Mouse (Mus musculus) forebrain, embryonic 15.5 days (tissue): Measurements from ENCODE around the gene Stk24. TPM values are rescaled to one million over a fixed set of nuclear protein-coding genes. Genes with fewer than 3 reads are reported as not detected.
A peak's percentile ranks its signal among the peaks of the same experiment; 100 is the strongest.

Source experiments
- ATAC-seq: fragments of 200-750 bp; cut with Nextera tagmentation; replicated peaks from 2 replicates; pipeline ENCODE4 v1.8.0; 2017; ENCODE audit warnings: mild to moderate bottlenecking, moderate TSS enrichment, moderate library complexity
- H3K27ac ChIP-seq: fragments of 300-500 bp; sonication (generic); replicated peaks from 2 replicates; pipeline ENCODE4 v1.5.1; 2015; ENCODE audit warnings: mild to moderate bottlenecking, inconsistent platforms
- H3K27me3 ChIP-seq: fragments of 300-500 bp; sonication (generic); 2 replicates; pipeline ENCODE4 v1.6.1; 2015; ENCODE audit warnings: inconsistent platforms
- H3K36me3 ChIP-seq: fragments of 300-500 bp; sonication (generic); 2 replicates; pipeline ENCODE4 v1.6.1; 2015; ENCODE audit warnings: mild to moderate bottlenecking, inconsistent platforms
- H3K4me1 ChIP-seq: fragments of 300-500 bp; sonication (generic); 2 replicates; pipeline ENCODE4 v1.6.1; 2015; ENCODE audit warnings: inconsistent platforms
- H3K4me2 ChIP-seq: fragments of 300-500 bp; sonication (generic); replicated peaks from 2 replicates; pipeline ENCODE4 v1.6.1; 2015; ENCODE audit warnings: mild to moderate bottlenecking, inconsistent platforms
- H3K4me3 ChIP-seq: fragments of 300-500 bp; sonication (generic); 2 replicates; pipeline ENCODE4 v1.5.1; 2015; ENCODE audit warnings: mild to moderate bottlenecking, inconsistent platforms
- H3K9ac ChIP-seq: fragments of 300-500 bp; sonication (generic); replicated peaks from 2 replicates; pipeline ENCODE4 v1.6.1; 2015; ENCODE audit warnings: mild to moderate bottlenecking, inconsistent platforms
- H3K9me3 ChIP-seq: fragments of 300-500 bp; sonication (generic); 2 replicates; pipeline ENCODE4 v1.6.1; 2016; ENCODE audit warnings: inconsistent platforms
- whole genome bisulfite sequencing: fragments of 180-500 bp; shearing (Covaris S2); methylation state at CpG from one replicate; pipeline ENCODE4 v1.1.7; 2015; ENCODE audit warnings: mixed read lengths; 5-methylcytosine and 5-hydroxymethylcytosine counted together
- polyA plus RNA-seq: library from polyadenylated mRNA; unstranded; fragments of >200 nt; fragmentation: Nextera tagmentation; extraction: Ambion mirVana; gene quantifications from 2 replicates; pipeline ENCODE4 v1.2.1, GENCODE M21; 2015

Stk24 gene
- polyA plus RNA-seq, 1 experiment from 2014 or later = 24.4 TPM

DNA sequence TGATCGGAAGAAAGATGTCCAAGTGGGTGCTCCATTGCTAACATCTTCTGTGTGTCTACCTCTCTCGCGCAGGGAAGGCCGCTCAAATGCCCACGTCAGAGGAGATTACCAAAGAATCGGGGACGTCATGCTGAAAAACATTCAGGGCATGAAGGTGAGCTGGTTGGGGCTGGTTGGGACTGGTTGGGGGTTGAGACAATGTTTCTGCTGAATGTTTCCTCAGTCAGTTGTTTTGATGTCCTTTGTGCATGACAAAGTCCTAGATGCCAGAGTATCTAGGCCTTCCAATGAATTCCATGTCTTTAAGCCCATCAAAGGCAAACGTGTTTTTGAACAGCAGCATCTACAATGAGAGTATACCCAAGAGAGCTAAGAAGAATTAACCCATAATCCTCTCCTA lies 112.0 kb downstream of the Stk24 start:
- Histone ChIP-seq H3K9ac (no peak overlapping the region), H3K4me3 (no peak overlapping the region), H3K4me1 (no peaks in the 10 kb centered on the region), H3K27ac (no peak overlapping the region), H3K9me3 (no peaks in the 10 kb centered on the region), H3K27me3 (no peaks in the 10 kb centered on the region), H3K4me2 (no peak overlapping the region), H3K36me3 (peaks cover 23% of the 10 kb centered on the region; the same call in 1 of the 2 replicates)
- 84% methylated on average over 8 of the region's 8 CpGs for WGBS
- ATAC-seq = no peak

DNA sequence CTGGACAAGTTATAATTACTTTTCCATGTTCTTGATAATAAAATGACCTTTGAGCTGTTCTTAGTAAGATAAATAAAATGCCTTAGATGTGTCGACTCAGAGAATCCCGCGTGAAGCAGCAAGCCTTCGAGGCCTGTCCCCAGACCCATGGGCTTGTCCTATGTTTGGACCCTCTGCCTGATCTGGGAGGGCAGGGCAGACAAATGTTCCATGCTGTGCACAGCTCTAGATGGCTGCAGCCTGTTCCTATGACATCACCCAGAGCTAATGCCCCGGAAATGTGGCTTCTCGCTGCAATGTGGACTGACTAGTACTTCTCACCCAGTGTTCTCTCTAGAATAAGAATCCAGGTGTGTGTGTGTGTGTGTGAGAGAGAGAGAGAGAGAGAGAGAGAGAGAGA lies 115.4 kb downstream of the Stk24 start:
- no peak for ATAC-seq
- Histone ChIP-seq H3K4me3 (no peak overlapping the region), H3K4me2 (no peak overlapping the region), H3K27me3 (no peaks in the 10 kb centered on the region), H3K4me1 (0 out of 2 replicates have a peak, but pooled peaks cover 2% of the 10 kb centered on the region), H3K9me3 (no peaks in the 10 kb centered on the region), H3K27ac (no peak overlapping the region), H3K9ac (no peak overlapping the region), H3K36me3 (no peaks in the 10 kb centered on the region; the same call in 1 of the 2 replicates)
- 87% methylated on average over 6 of the region's 6 CpGs for WGBS

DNA sequence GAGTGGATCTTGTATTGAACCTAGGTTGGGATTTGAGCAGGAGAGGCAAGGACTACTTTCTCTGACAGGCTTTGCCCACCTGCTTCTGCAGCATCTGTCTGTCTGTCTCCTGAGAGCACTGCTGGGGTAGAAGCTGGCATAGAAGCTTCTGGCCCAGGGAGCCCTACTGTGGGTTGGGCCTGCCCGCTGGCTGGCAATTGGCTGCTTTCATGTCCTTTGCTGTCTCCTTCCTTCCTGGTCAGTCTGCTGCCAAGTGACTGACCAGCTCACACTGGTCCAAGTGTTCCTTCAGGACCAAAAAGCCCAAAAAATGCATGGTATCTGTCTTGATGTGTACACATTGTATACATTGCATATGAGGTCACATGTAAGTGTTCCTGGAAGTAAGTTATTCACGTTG lies 115.9 kb downstream of the Stk24 start:
- 0 out of 2 replicates have a peak, but pooled peaks cover 5% of the 10 kb centered on the region for H3K4me1 ChIP-seq
- no peak overlapping the region for H3K4me2 ChIP-seq
- no peak overlapping the region for H3K9ac ChIP-seq
- H3K4me3 ChIP-seq = no peak overlapping the region
- no peak overlapping the region for H3K27ac ChIP-seq
- ATAC-seq = no peak
- H3K9me3 ChIP-seq = no peaks in the 10 kb centered on the region
- 77% methylated on average over 2 of the region's 2 CpGs for WGBS
- no peaks in the 10 kb centered on the region for H3K27me3 ChIP-seq
- H3K36me3 ChIP-seq = no peaks in the 10 kb centered on the region; the same call in 1 of the 2 replicates

DNA sequence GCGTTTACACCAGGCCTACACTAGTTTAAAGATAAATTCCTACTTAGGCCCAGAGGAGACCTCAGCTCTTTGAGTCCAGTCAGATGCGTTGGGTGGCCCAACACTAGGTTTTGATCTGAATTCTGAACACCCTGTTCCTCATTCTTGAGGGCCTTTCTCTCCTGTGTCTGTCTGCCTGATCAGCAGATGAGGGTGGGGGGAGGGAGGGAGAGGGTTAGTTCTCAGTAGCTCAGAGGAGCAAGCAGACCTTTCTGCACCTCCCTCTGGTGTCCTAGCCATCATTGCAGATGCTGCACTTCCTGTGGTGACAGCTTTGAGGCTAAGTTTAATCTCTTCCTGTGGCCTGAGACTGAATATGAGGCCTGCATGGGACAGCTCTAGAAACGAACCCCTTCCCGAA lies 117.2 kb downstream of the Stk24 start:
- no peaks in the 10 kb centered on the region for H3K9me3 ChIP-seq
- no peak overlapping the region for H3K4me3 ChIP-seq
- no peak overlapping the region for H3K4me2 ChIP-seq
- WGBS = 74% methylated on average over 4 of the region's 4 CpGs
- no peak for ATAC-seq
- no peak overlapping the region for H3K27ac ChIP-seq
- H3K27me3 ChIP-seq = no peaks in the 10 kb centered on the region
- no peak overlapping the region for H3K9ac ChIP-seq
- H3K36me3 ChIP-seq = peaks cover 3% of the 10 kb centered on the region; the same call in 1 of the 2 replicates
- 0 out of 2 replicates have a peak, but pooled peaks cover 5% of the 10 kb centered on the region for H3K4me1 ChIP-seq

DNA sequence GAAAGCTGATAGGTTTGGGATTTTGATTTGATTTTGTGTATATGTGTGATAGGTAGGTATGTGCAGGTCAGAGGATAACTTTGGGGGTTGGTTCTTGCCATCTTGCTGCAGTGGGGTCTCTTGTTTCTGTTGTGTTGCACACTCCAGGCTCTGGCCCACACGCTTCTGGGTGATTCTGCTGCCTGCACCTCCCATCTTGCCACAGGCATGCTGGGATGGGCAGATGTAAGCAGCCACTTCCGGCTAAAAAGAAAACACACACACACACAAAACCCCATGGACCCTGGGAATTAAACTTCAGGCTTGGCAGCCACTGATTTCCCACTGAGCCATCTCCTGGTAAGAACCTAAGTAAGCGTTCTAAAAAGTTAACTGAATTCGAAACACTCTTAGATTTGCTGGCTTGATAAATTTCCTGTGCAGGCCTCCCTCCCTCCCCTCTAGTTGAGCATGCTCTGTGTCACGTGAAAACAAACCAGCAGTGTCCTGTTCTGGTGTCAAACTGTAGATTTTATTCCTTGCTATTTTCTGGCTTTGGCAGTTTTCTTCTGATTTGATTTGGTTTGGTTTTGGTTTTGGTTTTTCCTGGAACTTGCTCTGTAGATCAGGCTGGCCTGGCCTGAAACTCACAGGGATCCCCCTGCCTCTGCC lies 118.5 kb downstream of the Stk24 start:
- H3K9ac ChIP-seq = no peak overlapping the region

DNA sequence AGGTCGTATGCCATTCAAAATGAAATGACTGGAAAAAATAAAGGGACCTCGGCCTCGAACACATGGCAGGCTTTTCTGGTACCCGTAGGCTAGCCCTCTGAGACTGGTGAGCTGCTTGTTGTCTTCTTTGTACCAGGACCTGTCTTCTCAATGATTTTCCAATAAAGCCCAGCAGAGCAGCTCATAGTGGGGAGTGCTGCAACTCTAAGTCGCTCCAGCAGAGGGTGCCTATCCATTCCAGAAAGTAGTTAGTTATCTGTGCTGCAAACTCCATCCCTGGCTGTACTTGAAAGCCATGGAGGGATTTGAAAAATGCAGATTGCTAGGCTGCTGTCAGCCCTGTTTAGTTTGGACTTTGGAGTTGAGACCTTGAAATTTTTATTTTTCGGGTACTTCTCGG lies 120.0 kb downstream of the Stk24 start:
- Histone ChIP-seq H3K4me1 (0 out of 2 replicates have a peak, but pooled peaks cover 5% of the 10 kb centered on the region), H3K27ac (0 out of 2 replicates have a peak overlapping the region, but pooled peaks have one; percentile 35), H3K27me3 (no peaks in the 10 kb centered on the region), H3K9ac (no peak overlapping the region), H3K4me2 (no peak overlapping the region), H3K4me3 (no peak overlapping the region), H3K36me3 (peaks cover 3% of the 10 kb centered on the region; the same call in 1 of the 2 replicates), H3K9me3 (no peaks in the 10 kb centered on the region)
- ATAC-seq = peak; percentile 57
- 50% methylated on average over 7 of the region's 7 CpGs for WGBS

More for the DNA sequence above, 118.5 kb downstream of the Stk24 start:
- H3K36me3 ChIP-seq = peaks cover 3% of the 10 kb centered on the region; the same call in 1 of the 2 replicates
- H3K4me1 ChIP-seq = 0 out of 2 replicates have a peak, but pooled peaks cover 5% of the 10 kb centered on the region
- no peak for ATAC-seq
- no peak overlapping the region for H3K4me3 ChIP-seq
- H3K27me3 ChIP-seq = no peaks in the 10 kb centered on the region
- no peaks in the 10 kb centered on the region for H3K9me3 ChIP-seq
- no peak overlapping the region for H3K27ac ChIP-seq
- WGBS = 82% methylated on average over 5 of the region's 5 CpGs
- no peak overlapping the region for H3K4me2 ChIP-seq

DNA sequence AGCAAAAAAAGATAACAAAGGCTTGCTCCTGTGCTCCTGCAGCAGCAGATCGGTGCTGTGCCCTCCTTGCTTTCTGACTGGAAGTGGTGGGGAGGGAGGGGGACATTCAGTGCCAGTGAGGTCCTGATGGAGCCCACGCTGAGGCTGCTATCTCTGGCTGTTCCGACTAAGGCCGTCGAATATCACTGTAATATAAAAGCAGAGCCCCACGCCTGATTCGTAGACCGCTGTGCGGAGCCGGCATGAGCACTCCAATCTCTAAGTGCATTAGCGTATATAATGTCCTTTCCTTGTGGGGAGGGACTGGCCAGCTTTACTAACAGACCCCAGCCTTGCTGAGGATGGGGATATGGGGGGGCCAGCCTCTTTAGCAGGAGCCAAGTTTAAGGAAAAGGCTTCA lies 120.5 kb downstream of the Stk24 start:
- peak; percentile 51 for ATAC-seq

DNA sequence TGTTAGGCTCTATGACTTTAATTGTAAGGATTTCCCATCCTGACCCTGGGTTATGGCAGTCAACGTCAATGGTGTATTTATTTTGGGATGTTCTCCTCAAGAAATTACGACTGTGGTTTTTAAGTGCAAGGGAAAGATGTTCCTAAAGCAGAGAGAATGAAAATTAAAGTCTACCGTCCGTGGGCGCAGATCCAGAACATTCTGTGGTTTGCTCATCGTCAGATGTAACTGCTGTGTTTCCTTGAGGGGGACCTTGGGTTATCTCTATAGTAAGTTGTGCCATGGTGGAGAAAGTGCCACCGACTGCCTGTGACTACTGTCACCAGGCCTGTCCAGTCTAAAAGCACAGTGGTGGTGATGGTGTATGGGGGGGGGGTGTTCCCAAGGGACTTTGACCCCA lies 122.9 kb downstream of the Stk24 start:
- H3K9me3 ChIP-seq = no peaks in the 10 kb centered on the region
- peaks cover 3% of the 10 kb centered on the region; the same call in 1 of the 2 replicates for H3K36me3 ChIP-seq
- H3K9ac ChIP-seq = no peak overlapping the region
- H3K4me2 ChIP-seq = no peak overlapping the region
- 95% methylated on average over 7 of the region's 7 CpGs for WGBS
- no peak overlapping the region for H3K27ac ChIP-seq
- no peak overlapping the region for H3K4me3 ChIP-seq
- no peak for ATAC-seq
- no peaks in the 10 kb centered on the region for H3K27me3 ChIP-seq
- H3K4me1 ChIP-seq = 0 out of 2 replicates have a peak, but pooled peaks cover 5% of the 10 kb centered on the region

More for the DNA sequence above, 120.5 kb downstream of the Stk24 start:
- no peaks in the 10 kb centered on the region for H3K27me3 ChIP-seq
- 60% methylated on average over 11 of the region's 11 CpGs for WGBS
- H3K9ac ChIP-seq = no peak overlapping the region
- no peak overlapping the region for H3K4me3 ChIP-seq
- H3K27ac ChIP-seq = peak overlapping the region; percentile 35; the same call in 1 of the 2 replicates
- 0 out of 2 replicates have a peak, but pooled peaks cover 5% of the 10 kb centered on the region for H3K4me1 ChIP-seq
- H3K36me3 ChIP-seq = peaks cover 3% of the 10 kb centered on the region; the same call in 1 of the 2 replicates
- H3K4me2 ChIP-seq = no peak overlapping the region
- H3K9me3 ChIP-seq = no peaks in the 10 kb centered on the region

DNA sequence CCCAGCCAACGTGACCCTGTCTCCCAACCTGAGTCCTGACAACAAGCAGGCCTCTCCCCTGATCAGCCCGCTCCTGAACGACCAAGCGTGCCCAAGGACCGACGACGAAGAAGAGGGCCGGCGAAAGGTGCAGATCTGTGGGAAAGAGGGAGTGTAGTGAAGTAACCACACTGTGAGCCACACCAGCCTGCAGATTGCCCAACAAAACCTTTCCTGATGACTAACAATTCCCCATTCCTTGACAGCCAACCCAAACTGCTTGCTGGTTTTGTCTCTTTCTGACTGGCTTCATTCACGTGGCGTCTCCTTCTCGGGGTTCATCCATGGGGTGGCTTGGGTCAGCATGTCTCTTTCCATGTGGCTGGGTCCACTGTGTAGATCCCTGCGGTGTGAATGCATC lies 124.3 kb downstream of the Stk24 start:
- 0 out of 2 replicates have a peak, but pooled peaks cover 5% of the 10 kb centered on the region for H3K4me1 ChIP-seq
- no peaks in the 10 kb centered on the region for H3K9me3 ChIP-seq
- 91% methylated on average over 13 of the region's 13 CpGs for whole genome bisulfite sequencing
- H3K4me3 ChIP-seq = no peak overlapping the region
- no peak overlapping the region for H3K9ac ChIP-seq
- no peak for ATAC-seq
- no peaks in the 10 kb centered on the region for H3K27me3 ChIP-seq
- H3K27ac ChIP-seq = no peak overlapping the region
- H3K4me2 ChIP-seq = no peak overlapping the region
- H3K36me3 ChIP-seq = peaks cover 3% of the 10 kb centered on the region; the same call in 1 of the 2 replicates

DNA sequence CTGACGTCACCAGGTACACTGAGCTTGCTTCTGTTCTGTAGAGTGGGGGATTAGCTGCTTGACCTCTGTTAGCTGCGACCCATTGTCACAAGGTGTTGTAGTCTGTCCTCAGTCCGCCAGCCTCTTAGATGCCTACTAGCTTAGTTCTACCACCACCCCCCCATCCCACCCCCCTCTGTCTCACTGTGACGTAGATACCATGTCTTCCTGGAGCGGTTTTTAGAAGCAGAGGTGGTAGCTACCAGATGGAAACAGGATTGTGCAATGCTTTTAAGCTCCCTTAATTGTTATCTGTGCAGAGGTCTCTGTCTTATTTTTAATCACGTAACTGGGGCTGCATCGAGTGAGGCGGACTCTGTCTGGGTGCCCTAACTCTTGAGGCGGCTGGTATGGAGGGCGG lies 124.9 kb downstream of the Stk24 start:
- ATAC-seq = no peak
- Histone ChIP-seq H3K9ac (no peak overlapping the region), H3K4me3 (no peak overlapping the region), H3K27ac (no peak overlapping the region), H3K9me3 (no peaks in the 10 kb centered on the region), H3K4me2 (no peak overlapping the region), H3K4me1 (0 out of 2 replicates have a peak, but pooled peaks cover 5% of the 10 kb centered on the region), H3K36me3 (peaks cover 3% of the 10 kb centered on the region; the same call in 1 of the 2 replicates), H3K27me3 (no peaks in the 10 kb centered on the region)
- 88% methylated on average over 10 of the region's 10 CpGs for WGBS

DNA sequence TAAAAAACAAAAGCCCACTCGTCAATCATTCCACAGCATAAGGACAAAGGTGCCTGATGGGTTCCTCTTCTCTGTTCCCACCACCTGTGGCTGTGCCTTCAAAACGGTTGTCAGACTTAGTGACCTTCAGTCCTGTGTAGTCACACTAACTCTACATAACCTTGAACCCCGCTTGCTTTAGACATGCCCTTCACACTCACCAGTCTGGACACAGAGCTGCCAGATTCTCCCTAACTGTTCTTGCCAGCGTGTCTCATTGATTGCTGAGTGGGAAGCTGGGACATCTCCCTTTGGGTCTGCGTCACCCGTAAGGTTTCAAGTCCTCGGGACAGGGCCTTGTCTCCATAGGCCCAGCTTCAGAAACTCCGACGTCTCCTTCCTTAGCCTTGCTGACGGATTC lies 127.3 kb downstream of the Stk24 start:
- 93% methylated on average over 10 of the region's 10 CpGs for WGBS
- ATAC-seq = no peak
- H3K4me2 ChIP-seq = no peak overlapping the region
- no peaks in the 10 kb centered on the region for H3K9me3 ChIP-seq
- H3K27ac ChIP-seq = no peak overlapping the region
- H3K27me3 ChIP-seq = no peaks in the 10 kb centered on the region
- no peak overlapping the region for H3K9ac ChIP-seq
- no peak overlapping the region for H3K4me3 ChIP-seq
- no peaks in the 10 kb centered on the region for H3K36me3 ChIP-seq
- H3K4me1 ChIP-seq = no peaks in the 10 kb centered on the region

DNA sequence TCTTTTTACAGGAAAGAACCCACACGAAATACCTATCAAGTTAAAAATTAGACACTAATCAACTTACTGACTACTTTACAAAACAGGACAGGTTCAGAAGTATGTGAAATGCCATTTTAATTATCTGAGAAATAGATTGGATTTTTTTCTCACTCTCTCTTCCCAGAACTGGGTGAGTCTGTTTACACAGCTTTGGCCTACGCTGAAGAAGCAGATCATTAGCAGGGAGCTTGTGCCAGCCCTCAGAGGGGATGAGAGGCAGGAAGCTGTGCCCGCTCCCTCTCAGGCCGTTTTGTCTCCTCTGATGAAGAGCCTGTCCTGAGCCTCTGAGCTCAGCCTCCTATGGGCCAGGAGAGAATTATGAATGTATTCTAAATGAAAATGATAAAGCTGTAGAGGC lies 128.1 kb downstream of the Stk24 start:
- Histone ChIP-seq H3K27ac (no peak overlapping the region), H3K4me3 (no peak overlapping the region), H3K9ac (no peak overlapping the region), H3K27me3 (no peaks in the 10 kb centered on the region), H3K4me2 (no peak overlapping the region), H3K36me3 (no peaks in the 10 kb centered on the region), H3K9me3 (no peaks in the 10 kb centered on the region), H3K4me1 (no peaks in the 10 kb centered on the region; the same call in 1 of the 2 replicates)
- no peak for ATAC-seq
- WGBS = 44% methylated on average over 4 of the region's 4 CpGs
